In the genomic region with DNA sequence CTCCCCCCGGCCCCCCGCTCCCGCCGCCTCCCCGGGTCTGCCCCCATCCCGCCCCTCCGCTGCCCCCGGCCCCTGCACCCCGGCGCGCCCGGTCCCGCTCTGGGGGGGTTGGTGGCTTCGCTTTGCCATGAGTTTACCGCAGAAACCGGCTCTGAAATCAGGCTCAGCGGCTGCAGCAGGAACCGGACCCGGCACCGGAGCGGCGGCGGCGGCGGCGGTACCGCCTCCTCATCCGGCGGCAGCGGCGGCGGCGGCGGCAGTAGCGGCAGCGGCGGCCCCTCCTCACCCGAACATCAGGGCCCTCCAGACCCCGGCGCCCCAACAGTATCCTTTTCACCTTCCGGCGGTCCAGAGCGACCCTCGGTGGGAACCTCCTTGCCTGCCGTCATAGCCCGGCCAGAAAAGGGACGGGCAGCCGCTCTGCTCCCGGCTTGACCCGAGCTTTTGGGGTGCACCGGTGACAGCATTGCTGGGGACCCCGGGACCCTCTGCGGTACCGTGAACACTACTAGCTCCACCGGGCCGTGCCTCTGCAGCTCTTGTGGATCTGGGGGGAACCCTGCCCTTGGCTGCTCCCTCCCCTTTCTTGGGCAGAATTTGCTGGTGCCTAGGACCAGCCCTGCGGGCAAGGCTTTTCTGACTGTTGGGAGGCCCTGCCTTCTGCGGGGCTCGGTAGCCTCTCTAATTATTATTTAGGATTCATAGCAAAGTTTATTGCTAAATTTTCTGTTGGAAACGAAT, we compare ENCODE assay signal across 8 mouse cellular contexts. TPM values are rescaled to one million over a fixed set of nuclear protein-coding genes. Genes with fewer than 3 reads are reported as not detected.
A peak's percentile ranks its signal among the peaks of the same experiment; 100 is the strongest.
DNase-seq lines count a peak whose midpoint lies in the region; ATAC-seq and TF ChIP-seq lines count a peak whose summit lies in the region.

No protein-coding gene starts in this region.

- peaks cover 12% of the 10 kb centered on the region for H3K36me3 ChIP-seq in intestine, embryonic 15.5 days
- peaks cover 18% of the 10 kb centered on the region for H3K36me3 ChIP-seq in liver, embryonic 13.5 days
- peaks cover 5% of the 10 kb centered on the region for H3K36me3 ChIP-seq in myocyte (ENCODE audit: control insufficient read depth, insufficient read depth)
- peaks cover 1% of the 10 kb centered on the region for H3K36me3 ChIP-seq in testis, adult 2 months (ENCODE audit: control insufficient read depth, insufficient read depth, low read length)

- peaks cover 23% of the 10 kb centered on the region for H3K4me1 ChIP-seq in intestine, embryonic 15.5 days (replicated peaks)
- peaks cover 41% of the 10 kb centered on the region for H3K4me1 ChIP-seq in liver, embryonic 13.5 days (replicated peaks)
- no peaks in the 10 kb centered on the region; the same call in none of the 2 replicates for H3K4me1 ChIP-seq in testis, adult 2 months (ENCODE audit: control insufficient read depth, insufficient read depth, low read length)

- under 1% methylated on average over 49 of the region's 60 CpGs for WGBS in intestine, embryonic 15.5 days
- WGBS in liver, embryonic 13.5 days (ENCODE audit: insufficient replicate concordance), result under 1% methylated on average over 45 of the region's 60 CpGs

- peak overlapping the region; percentile 76 for H3K4me2 ChIP-seq in intestine, embryonic 15.5 days (replicated peaks)
- H3K4me2 ChIP-seq in liver, embryonic 13.5 days, result peak overlapping the region; percentile 91
- peak overlapping the region; percentile 92 for H3K4me2 ChIP-seq in myocyte (ENCODE audit: low read depth)

- H3K79me2 ChIP-seq in myocyte (ENCODE audit: control insufficient read depth, insufficient read depth), result peaks cover 32% of the 10 kb centered on the region

- H3K4me3 ChIP-seq in intestine, embryonic 15.5 days (replicated peaks), result peak overlapping the region; percentile 93
- H3K4me3 ChIP-seq in liver, embryonic 13.5 days (replicated peaks), result peak overlapping the region; percentile 79
- peak overlapping the region; percentile 83 for H3K4me3 ChIP-seq in myocyte
- H3K4me3 ChIP-seq in testis, adult 2 months (ENCODE audit: control insufficient read depth, low read depth, low read length), result peak overlapping the region; percentile 99

- H3K27me3 ChIP-seq in intestine, embryonic 15.5 days (replicated peaks), result peaks cover 3% of the 10 kb centered on the region; the same call in 1 of the 2 replicates
- H3K27me3 ChIP-seq in liver, embryonic 13.5 days, result peaks cover 35% of the 10 kb centered on the region
- no peaks in the 10 kb centered on the region for H3K27me3 ChIP-seq in myocyte (ENCODE audit: control insufficient read depth, insufficient read depth, insufficient read length)
- no peaks in the 10 kb centered on the region for H3K27me3 ChIP-seq in testis, adult 2 months (ENCODE audit: control insufficient read depth, insufficient read depth, low read length)

- no peak for TF ChIP-seq CTCF in testis, adult 2 months (IDR thresholded peaks at IDR 0.05; ENCODE audit: control insufficient read depth, insufficient read depth, insufficient replicate concordance, low read depth, low read length)

- peak overlapping the region; percentile 59 for H3ac ChIP-seq in myocyte (ENCODE audit: control insufficient read depth, insufficient read length)

- peak; percentile 43 for ATAC-seq in intestine, embryonic 15.5 days
- ATAC-seq in liver, embryonic 13.5 days (ENCODE audit: low read depth), result peak; percentile 49

- no peak for TF ChIP-seq POLR2A in myocyte (IDR thresholded peaks at IDR 0.05; ENCODE audit: insufficient read length, low read depth)
- no peak for TF ChIP-seq POLR2A in testis, adult 2 months (IDR thresholded peaks at IDR 0.05; ENCODE audit: control insufficient read depth, low read depth, low read length)

- H3K9me3 ChIP-seq in intestine, embryonic 15.5 days, result no peaks in the 10 kb centered on the region
- H3K9me3 ChIP-seq in liver, embryonic 13.5 days (replicated peaks), result no peaks in the 10 kb centered on the region

- peak overlapping the region; percentile 87 for H3K27ac ChIP-seq in intestine, embryonic 15.5 days
- peak overlapping the region; percentile 84 for H3K27ac ChIP-seq in liver, embryonic 13.5 days
- H3K27ac ChIP-seq in testis, adult 2 months (ENCODE audit: control insufficient read depth, insufficient read depth, low read depth, low read length), result peak overlapping the region; percentile 67

- peak; percentile 39 to 41 for DNase-seq in left cerebral cortex, adult 18-20 months (ENCODE audit: low spot score in 2 of 2)
- no peak for DNase-seq in left cerebral cortex, adult 11 months (ENCODE audit: low spot score)
- DNase-seq in cerebellum, adult 9-10 months, result peak; percentile 67
- DNase-seq in gastrocnemius, postnatal 10 days, result peak; percentile 58
- DNase-seq in liver, embryonic 13.5 days, result peak; percentile 33

- peak overlapping the region; percentile 95 for H3K9ac ChIP-seq in intestine, embryonic 15.5 days
- peak overlapping the region; percentile 93 for H3K9ac ChIP-seq in liver, embryonic 13.5 days

TF ChIP-seq in myocyte, 11 proteins besides CTCF, POLR2A, EP300 and RAD21:
- TF ChIP-seq E2F4 (IDR thresholded peaks at IDR 0.05; ENCODE audit: insufficient read depth), result no peak
- TF ChIP-seq TCF12 (IDR thresholded peaks at IDR 0.05; ENCODE audit: insufficient read depth, poor library complexity, severe bottlenecking), result no peak
- TF ChIP-seq SRF (IDR thresholded peaks at IDR 0.05; ENCODE audit: control insufficient read depth, insufficient read length, low read depth), result no peak
- no peak for TF ChIP-seq POLR2AphosphoS2 (IDR thresholded peaks at IDR 0.05; ENCODE audit: insufficient read length, low read depth)

RNA-seq across cellular contexts. Expression of a gene that starts 1.2 kb away (rescaled TPM):
- 100 to 1,000 TPM; 155 to 168 TPM for total RNA-seq in left cerebral cortex, adult 18-20 months (2021)
- 100 to 1,000 TPM; 100 to 108 TPM for total RNA-seq in gastrocnemius, postnatal 10 days (2021)
- polyA plus RNA-seq in intestine, embryonic 15.5 days (2015; fragmentation: Nextera tagmentation; extraction: Ambion mirVana), result 24.2 and 25.1 TPM in 2 replicates
- 7.3 and 7.9 TPM in 2 replicates for polyA plus RNA-seq in liver, embryonic 13.5 days (2015; fragmentation: Nextera tagmentation; extraction: Ambion mirVana)
- 32.9 TPM for polyA plus RNA-seq in myocyte (2012; fragmentation: generic; extraction: Trizol)
- 251 and 280 TPM in 2 replicates for polyA plus RNA-seq in testis, adult 2 months (2012; rRNA removed)
